Mouse (Mus musculus) brown adipose tissue, adult 24 weeks (tissue): Measurements from ENCODE around the gene Ablim2. TPM values are rescaled to one million over a fixed set of nuclear protein-coding genes. Genes with fewer than 3 reads are reported as not detected.

Experiments used
- H3K27ac ChIP-seq: fragments of 200-500 bp; replicated peaks from 2 replicates; pipeline ENCODE4 v1.5.1; 2012; ENCODE audit warnings: low read depth, mild to moderate bottlenecking, low read length
- H3K4me1 ChIP-seq: fragments of 200-500 bp; 2 replicates; pipeline ENCODE4 v1.6.1; 2012; ENCODE audit warnings: low read length, mixed read lengths; ENCODE audit not compliant: control insufficient read depth, insufficient read depth, insufficient read length
- H3K4me3 ChIP-seq: fragments of 200-500 bp; 2 replicates; pipeline ENCODE4 v1.5.1; 2012; ENCODE audit warnings: low read depth, mild to moderate bottlenecking, low read length, moderate library complexity; ENCODE audit not compliant: insufficient read depth
- polyA plus RNA-seq: library from polyadenylated mRNA; stranded (reverse); fragments of >200 nt; gene quantifications from 2 replicates; pipeline ENCODE4 v1.2.4, GENCODE M21; 2012; ENCODE audit not compliant: missing spikeins, insufficient read depth, insufficient read length

Gene Ablim2
- polyA plus RNA-seq, 1 experiment = 4.6 TPM

DNA sequence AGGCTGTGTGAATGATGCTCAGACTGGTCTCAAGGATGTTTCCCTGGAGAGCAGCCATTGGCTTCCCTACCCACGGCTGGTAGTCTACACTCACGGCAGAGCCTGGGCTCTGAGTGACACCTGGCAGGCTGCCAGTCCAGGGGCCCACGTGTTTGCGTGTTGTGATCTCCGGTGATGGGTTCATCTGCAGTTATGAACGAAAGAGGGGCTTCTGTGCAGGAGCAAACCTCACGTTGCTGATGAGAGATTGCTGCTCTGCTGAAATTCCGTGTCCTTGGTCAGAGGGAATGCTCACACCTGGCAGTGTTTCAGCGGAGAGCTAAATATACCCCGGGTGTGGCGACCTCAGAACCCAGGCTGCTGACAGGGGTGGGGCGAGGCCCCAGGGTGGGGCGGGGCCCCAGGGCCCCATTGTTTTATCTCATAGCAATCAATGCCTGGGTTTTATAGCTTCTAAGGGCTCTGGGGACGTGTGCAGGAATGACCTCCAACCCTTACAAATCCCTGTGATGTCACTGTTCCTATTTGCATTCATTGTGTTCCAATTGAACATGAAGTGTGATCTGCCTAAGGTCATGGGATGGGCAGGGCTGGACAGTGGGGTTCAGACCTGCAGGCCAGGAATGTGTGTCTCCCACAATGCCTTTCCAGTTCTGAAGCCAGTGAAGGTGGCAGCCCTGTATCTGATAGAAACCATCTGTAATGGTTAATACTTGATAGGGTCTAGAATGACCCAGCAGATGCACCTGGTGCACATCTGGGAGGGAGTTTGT lies 13.4 kb downstream of the Ablim2 start:
- H3K4me1 ChIP-seq = peaks cover 3% of the 10 kb centered on the region; the same call in 1 of the 2 replicates
- H3K27ac ChIP-seq = no peak overlapping the region
- no peak overlapping the region for H3K4me3 ChIP-seq

DNA sequence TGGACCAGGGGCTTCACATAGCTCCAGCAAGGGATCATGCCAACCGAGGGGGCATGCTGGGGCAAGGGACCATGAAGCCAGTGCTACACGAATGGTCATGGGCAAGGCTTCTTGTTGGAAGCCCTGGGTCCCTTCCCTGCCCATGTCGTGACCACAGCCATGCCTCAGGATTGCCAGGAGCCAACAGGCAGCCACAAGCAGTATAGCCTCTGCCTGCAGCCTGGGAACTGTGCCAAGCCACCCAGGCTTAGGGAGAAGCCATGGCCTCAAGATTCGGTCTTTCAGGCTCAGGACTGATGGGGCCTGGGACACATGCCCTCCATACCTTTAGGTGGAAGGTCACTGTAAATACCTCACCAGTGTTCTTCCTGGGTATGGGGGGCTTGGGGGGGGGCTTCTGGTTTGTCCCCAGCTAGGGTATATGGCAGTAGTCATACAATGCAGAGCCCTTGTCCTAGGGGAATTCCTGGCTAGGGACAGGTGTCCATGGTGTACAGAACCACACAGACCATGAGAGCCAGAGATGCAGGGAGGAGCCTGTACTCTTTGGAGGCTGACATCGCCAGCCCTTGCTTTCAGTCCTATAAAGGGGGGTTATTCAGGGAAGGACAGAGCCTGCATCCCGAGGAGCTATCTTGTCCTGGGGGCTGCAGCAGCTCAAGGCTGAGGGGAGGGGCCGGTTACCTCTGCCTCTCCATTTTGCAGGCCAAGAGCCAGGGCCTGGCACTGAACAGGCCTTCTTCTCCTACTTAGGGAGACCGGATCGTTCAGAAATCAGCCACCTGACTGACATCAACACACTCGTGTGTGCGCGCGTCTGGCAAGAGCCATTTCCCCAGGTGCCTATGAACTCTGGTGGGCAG lies 15.8 kb downstream of the Ablim2 start:
- Histone ChIP-seq H3K4me1 (peaks cover 3% of the 10 kb centered on the region; the same call in 1 of the 2 replicates), H3K4me3 (no peak overlapping the region), H3K27ac (no peak overlapping the region)

- Histone ChIP-seq H3K4me3 (no peak overlapping the region), H3K27ac (no peak overlapping the region), H3K4me1 (peaks cover 3% of the 10 kb centered on the region; the same call in 1 of the 2 replicates)
These were observed 16.4 kb downstream of the Ablim2 start for GRCm38 (mm10) chr5:35774137-35774424.

DNA sequence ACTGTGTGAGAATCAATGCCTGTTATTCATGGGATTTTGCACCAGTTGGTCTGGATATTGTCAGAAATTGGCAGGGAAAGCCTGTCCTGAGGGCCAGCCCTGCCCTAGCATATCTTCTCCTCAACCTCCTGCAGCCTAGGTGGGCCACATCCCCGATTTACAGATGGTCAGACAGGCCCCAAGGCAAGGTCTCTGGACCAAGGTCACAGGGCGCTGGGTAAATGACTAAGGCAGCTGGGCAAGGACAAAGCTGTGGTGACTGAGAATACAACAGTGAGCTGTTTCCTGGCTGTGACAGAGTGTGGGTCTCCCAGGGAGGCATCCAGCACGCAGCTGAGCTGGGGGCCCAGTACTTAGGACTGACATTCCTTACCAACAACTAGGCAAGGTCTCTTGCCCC lies 23.4 kb downstream of the Ablim2 start:
- Histone ChIP-seq H3K4me1 (no peaks in the 10 kb centered on the region), H3K4me3 (no peak overlapping the region), H3K27ac (no peak overlapping the region)

DNA sequence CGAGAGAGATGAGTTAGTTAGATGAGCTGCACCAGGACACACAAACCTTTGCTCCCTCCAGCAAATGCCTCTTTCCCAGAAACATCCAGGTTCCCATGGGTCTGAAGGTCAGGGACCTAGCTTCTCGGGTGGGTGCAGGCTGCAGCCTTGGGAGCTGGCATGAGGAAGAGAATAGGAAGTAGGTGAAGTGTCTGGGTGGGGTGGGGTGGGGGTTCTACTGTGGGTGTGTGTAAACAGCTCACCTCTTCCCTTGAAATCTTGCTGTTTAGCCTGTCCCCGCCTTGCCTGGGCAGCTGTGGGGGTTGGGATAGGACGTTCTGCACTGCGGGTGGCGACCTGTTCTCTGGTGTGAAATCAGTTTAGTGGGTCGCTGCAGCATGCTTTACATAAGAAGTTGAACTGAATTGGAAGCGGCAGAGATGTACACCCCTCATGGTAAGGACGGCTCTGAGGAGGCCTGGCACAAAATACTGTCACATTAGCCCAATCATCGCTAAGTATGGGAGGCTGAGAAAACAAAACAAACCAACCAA lies 25.0 kb downstream of the Ablim2 start:
- Histone ChIP-seq H3K4me1 (no peaks in the 10 kb centered on the region), H3K27ac (no peak overlapping the region)

GRCm38 (mm10) chr5:35785853-35786252 lies 28.2 kb downstream of the Ablim2 start:
- Histone ChIP-seq H3K4me3 (no peak overlapping the region), H3K27ac (no peak overlapping the region)

More for the DNA sequence above, 25.0 kb downstream of the Ablim2 start:
- H3K4me3 ChIP-seq = no peak overlapping the region

GRCm38 (mm10) chr5:35787847-35788246 lies 30.2 kb downstream of the Ablim2 start:
- Histone ChIP-seq H3K4me1 (no peaks in the 10 kb centered on the region), H3K4me3 (no peak overlapping the region), H3K27ac (no peak overlapping the region)

More at GRCm38 (mm10) chr5:35785853-35786252, 28.2 kb downstream of the Ablim2 start:
- H3K4me1 ChIP-seq = no peaks in the 10 kb centered on the region

GRCm38 (mm10) chr5:35788719-35789118 lies 31.0 kb downstream of the Ablim2 start:
- no peaks in the 10 kb centered on the region for H3K4me1 ChIP-seq
- H3K27ac ChIP-seq = no peak overlapping the region
- H3K4me3 ChIP-seq = no peak overlapping the region

GRCm38 (mm10) chr5:35789697-35790096 lies 32.0 kb downstream of the Ablim2 start:
- no peaks in the 10 kb centered on the region for H3K4me1 ChIP-seq
- H3K4me3 ChIP-seq = no peak overlapping the region
- H3K27ac ChIP-seq = no peak overlapping the region

- no peak overlapping the region for H3K4me3 ChIP-seq
- H3K4me1 ChIP-seq = no peaks in the 10 kb centered on the region
- no peak overlapping the region for H3K27ac ChIP-seq
These were observed 32.8 kb downstream of the Ablim2 start for GRCm38 (mm10) chr5:35790387-35791065.

- no peaks in the 10 kb centered on the region for H3K4me1 ChIP-seq
- no peak overlapping the region for H3K4me3 ChIP-seq
- H3K27ac ChIP-seq = no peak overlapping the region
These were observed 36.3 kb downstream of the Ablim2 start for GRCm38 (mm10) chr5:35793971-35794370.

GRCm38 (mm10) chr5:35794942-35795341 lies 37.3 kb downstream of the Ablim2 start:
- H3K4me3 ChIP-seq = no peak overlapping the region
- H3K4me1 ChIP-seq = no peaks in the 10 kb centered on the region
- H3K27ac ChIP-seq = no peak overlapping the region

DNA sequence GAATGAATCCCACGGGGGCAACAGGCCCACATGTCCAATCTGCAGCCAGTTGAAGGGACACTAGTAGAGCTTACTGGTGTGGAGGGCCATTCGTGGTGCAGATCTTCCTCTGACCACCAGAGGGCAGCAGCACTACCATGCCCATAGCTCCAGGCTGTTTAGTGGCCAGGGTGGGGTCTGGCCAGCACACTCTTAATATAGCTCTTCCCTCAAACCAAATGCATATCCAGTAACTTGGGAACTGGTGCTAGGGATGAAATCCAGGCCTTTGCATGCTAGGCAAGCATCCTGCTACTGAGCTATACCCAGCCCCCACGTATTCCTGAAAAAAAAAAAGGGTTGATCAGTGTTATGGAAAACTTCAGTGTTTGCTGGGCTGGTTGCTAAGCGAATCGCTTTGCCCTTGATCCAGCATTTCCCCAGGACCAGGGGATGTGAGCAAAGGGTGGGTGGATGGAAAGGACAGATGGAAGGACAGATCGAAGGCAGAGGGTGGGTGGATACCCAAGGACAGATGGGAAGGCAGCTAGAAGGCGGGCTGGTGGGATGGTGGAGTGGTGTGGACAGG lies 37.9 kb downstream of the Ablim2 start:
- no peak overlapping the region for H3K4me3 ChIP-seq
- no peak overlapping the region for H3K27ac ChIP-seq
- H3K4me1 ChIP-seq = no peaks in the 10 kb centered on the region

- H3K4me1 ChIP-seq = no peaks in the 10 kb centered on the region
- no peak overlapping the region for H3K4me3 ChIP-seq
- no peak overlapping the region for H3K27ac ChIP-seq
These were observed 38.5 kb downstream of the Ablim2 start for GRCm38 (mm10) chr5:35796136-35796535.

- Histone ChIP-seq H3K4me1 (no peaks in the 10 kb centered on the region), H3K27ac (no peak overlapping the region), H3K4me3 (no peak overlapping the region)
These were observed 41.4 kb downstream of the Ablim2 start for GRCm38 (mm10) chr5:35799090-35799489.
